Mouse (Mus musculus): ENCODE results near the gene Zbtb20. TPM values are rescaled to one million over a fixed set of nuclear protein-coding genes. Genes with fewer than 3 reads are reported as not detected.

The Zbtb20 gene
- polyA plus RNA-seq, 1 experiment: 72.7 TPM

DNA sequence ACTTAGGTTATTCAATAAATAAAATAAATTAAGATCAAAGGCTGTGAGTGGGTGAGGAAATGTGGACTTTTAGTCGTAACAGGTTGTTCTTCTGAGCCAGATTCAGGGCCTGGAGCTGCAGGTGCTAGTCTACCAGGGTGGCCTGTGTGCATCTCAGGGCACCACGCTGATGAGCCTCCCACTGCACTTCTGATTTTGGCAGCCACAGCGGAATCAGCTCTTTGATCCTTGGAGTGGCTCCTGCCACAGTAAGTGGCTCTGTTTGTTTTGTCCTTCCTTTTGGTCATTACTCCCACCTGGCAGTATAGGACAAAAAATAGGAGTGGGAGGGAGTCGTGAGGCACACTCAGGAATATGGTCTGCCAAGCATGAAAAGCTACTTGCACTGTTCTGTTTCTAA lies 354.6 kb downstream of the Zbtb20 start:
- H3K4me1 ChIP-seq (ENCODE audit: control insufficient read depth, insufficient read depth, low read length): no peaks in the 10 kb centered on the region
- no peak overlapping the region for H3K27ac ChIP-seq (ENCODE audit: insufficient read depth, low read depth, low read length)
- no peak for TF ChIP-seq POLR2A (IDR thresholded peaks at IDR 0.05; ENCODE audit: insufficient read depth, low read depth, low read length)
- TF ChIP-seq CTCF (IDR thresholded peaks at IDR 0.05; ENCODE audit: insufficient read depth, low read depth, low read length): no peak
- WGBS: 63% methylated on average over 4 of the region's 4 CpGs
- H3K4me3 ChIP-seq (ENCODE audit: insufficient read depth, low read depth, low read length): no peak overlapping the region

DNA sequence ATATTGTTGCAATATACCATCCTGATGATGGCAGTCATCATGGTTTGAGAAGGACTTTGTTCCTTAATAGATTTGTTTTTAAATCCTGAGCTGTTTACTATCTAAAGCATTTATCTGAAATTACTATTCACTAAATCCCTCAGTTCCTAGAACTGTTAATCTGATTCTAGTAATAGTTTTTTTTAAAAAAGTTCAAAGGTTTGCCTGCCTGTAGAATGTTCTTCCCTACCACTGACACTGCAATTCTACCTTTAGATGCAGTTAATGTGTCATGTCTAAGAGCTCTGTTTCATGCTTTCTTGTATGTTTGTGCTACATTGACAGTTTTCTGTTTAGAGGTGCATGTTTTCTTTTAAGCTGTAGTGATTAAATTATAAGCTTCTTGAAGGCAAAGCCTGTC lies 358.6 kb downstream of the Zbtb20 start:
- Histone ChIP-seq H3K4me3 (ENCODE audit: insufficient read depth, low read depth, low read length) (no peak overlapping the region), H3K27ac (ENCODE audit: insufficient read depth, low read depth, low read length) (no peak overlapping the region), H3K4me1 (ENCODE audit: control insufficient read depth, insufficient read depth, low read length) (no peaks in the 10 kb centered on the region)
- TF ChIP-seq CTCF (IDR thresholded peaks at IDR 0.05; ENCODE audit: insufficient read depth, low read depth, low read length) (no peak), POLR2A (IDR thresholded peaks at IDR 0.05; ENCODE audit: insufficient read depth, low read depth, low read length) (no peak)

GRCm38 (mm10) chr16:43235317-43235716 lies 359.6 kb downstream of the Zbtb20 start:
- WGBS: 53% methylated on average over 7 of the region's 7 CpGs
- no peak for TF ChIP-seq CTCF (IDR thresholded peaks at IDR 0.05; ENCODE audit: insufficient read depth, low read depth, low read length)
- TF ChIP-seq POLR2A (IDR thresholded peaks at IDR 0.05; ENCODE audit: insufficient read depth, low read depth, low read length): no peak
- H3K4me3 ChIP-seq (ENCODE audit: insufficient read depth, low read depth, low read length): peak overlapping the region; percentile 13; the same call in 1 of the 2 replicates
- peak overlapping the region; percentile 42; the same call in 1 of the 2 replicates for H3K27ac ChIP-seq (ENCODE audit: insufficient read depth, low read depth, low read length)
- no peaks in the 10 kb centered on the region for H3K4me1 ChIP-seq (ENCODE audit: control insufficient read depth, insufficient read depth, low read length)

DNA sequence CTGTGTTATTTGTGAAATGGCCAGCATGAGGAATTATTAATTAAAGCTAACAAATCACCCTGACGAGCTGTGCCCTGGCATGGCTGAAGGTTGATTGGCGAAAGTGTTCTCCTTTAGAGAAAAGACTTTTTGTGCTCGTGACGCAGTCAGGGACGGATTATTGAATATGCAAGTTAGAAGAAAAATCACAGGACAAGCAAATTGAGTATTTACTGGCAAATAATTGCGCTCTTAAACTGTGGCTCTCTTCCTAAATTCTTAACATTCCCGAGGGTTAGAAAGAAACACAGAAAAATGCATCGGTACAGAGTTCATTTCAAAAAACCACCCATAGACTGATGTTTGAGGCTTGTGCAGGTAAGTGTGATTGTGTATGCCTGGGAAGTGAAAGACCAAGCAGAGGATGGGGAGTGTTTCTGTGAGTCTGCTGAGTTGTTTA lies 360.1 kb downstream of the Zbtb20 start:
- peak overlapping the region; percentile 13; the same call in 1 of the 2 replicates for H3K4me3 ChIP-seq (ENCODE audit: insufficient read depth, low read depth, low read length)
- 26% methylated on average over 8 of the region's 8 CpGs for WGBS
- no peak for TF ChIP-seq POLR2A (IDR thresholded peaks at IDR 0.05; ENCODE audit: insufficient read depth, low read depth, low read length)
- peak overlapping the region; percentile 42; the same call in 1 of the 2 replicates for H3K27ac ChIP-seq (ENCODE audit: insufficient read depth, low read depth, low read length)
- H3K4me1 ChIP-seq (ENCODE audit: control insufficient read depth, insufficient read depth, low read length): no peaks in the 10 kb centered on the region

DNA sequence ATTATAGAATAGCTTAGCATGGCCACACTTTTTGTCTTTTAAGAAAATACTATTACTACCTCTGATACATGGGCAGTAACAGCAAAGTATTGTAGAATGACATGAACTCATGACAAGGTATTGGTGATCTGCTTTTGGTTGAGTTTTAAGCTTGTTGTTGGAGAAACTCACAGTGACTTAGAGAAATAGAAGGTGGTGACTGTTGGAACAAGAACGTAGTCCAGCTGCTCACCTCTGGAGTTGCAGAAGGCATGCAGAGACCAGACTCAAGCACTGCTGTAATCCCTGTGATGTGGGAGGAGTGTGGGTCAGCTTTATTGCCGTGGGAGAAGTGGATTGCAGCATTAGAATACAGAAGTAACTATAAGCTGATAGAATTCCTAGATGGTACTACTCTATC lies 361.9 kb downstream of the Zbtb20 start:
- 88% methylated on average over 2 of the region's 2 CpGs for WGBS
- Histone ChIP-seq H3K4me1 (ENCODE audit: control insufficient read depth, insufficient read depth, low read length) (no peaks in the 10 kb centered on the region), H3K4me3 (ENCODE audit: insufficient read depth, low read depth, low read length) (no peak overlapping the region), H3K27ac (ENCODE audit: insufficient read depth, low read depth, low read length) (no peak overlapping the region)
- no peak for TF ChIP-seq CTCF (IDR thresholded peaks at IDR 0.05; ENCODE audit: insufficient read depth, low read depth, low read length)
- no peak for TF ChIP-seq POLR2A (IDR thresholded peaks at IDR 0.05; ENCODE audit: insufficient read depth, low read depth, low read length)

GRCm38 (mm10) chr16:43247026-43247425 lies 371.3 kb downstream of the Zbtb20 start:
- no peak overlapping the region for H3K27ac ChIP-seq (ENCODE audit: insufficient read depth, low read depth, low read length)
- no peak overlapping the region for H3K4me3 ChIP-seq (ENCODE audit: insufficient read depth, low read depth, low read length)
- H3K4me1 ChIP-seq (ENCODE audit: control insufficient read depth, insufficient read depth, low read length): no peaks in the 10 kb centered on the region
- WGBS: 76% methylated on average over 5 of the region's 5 CpGs
- TF ChIP-seq CTCF (IDR thresholded peaks at IDR 0.05; ENCODE audit: insufficient read depth, low read depth, low read length) (no peak), POLR2A (IDR thresholded peaks at IDR 0.05; ENCODE audit: insufficient read depth, low read depth, low read length) (no peak)

- no peak overlapping the region for H3K4me3 ChIP-seq (ENCODE audit: insufficient read depth, low read depth, low read length)
- no peaks in the 10 kb centered on the region for H3K4me1 ChIP-seq (ENCODE audit: control insufficient read depth, insufficient read depth, low read length)
- WGBS: 30% methylated on average over 2 of the region's 2 CpGs
- H3K27ac ChIP-seq (ENCODE audit: insufficient read depth, low read depth, low read length): no peak overlapping the region
- no peak for TF ChIP-seq CTCF (IDR thresholded peaks at IDR 0.05; ENCODE audit: insufficient read depth, low read depth, low read length)
- TF ChIP-seq POLR2A (IDR thresholded peaks at IDR 0.05; ENCODE audit: insufficient read depth, low read depth, low read length): no peak
These were observed 377.4 kb downstream of the Zbtb20 start for GRCm38 (mm10) chr16:43253077-43253476.

DNA sequence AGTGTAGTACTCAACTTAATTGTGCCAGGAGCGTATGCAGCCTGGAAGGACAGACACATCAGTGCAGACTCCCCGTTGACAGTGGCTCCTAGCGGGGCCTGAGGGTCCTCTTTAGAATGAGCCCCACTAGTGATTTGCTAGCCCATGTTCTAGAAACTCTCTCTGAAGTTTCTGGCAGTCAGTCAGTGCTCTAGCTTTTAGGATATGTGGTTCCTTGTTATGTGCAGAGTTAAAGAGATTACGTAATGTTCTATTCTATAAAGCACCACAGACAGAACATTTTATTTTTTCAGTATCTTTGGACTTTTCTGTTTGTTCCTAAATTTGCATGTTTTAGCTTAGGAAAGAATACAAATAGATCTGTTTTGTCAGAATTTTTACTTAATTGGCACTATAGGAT lies 378.1 kb downstream of the Zbtb20 start:
- Histone ChIP-seq H3K4me3 (ENCODE audit: insufficient read depth, low read depth, low read length) (no peak overlapping the region), H3K4me1 (ENCODE audit: control insufficient read depth, insufficient read depth, low read length) (no peaks in the 10 kb centered on the region), H3K27ac (ENCODE audit: insufficient read depth, low read depth, low read length) (no peak overlapping the region)
- TF ChIP-seq POLR2A (IDR thresholded peaks at IDR 0.05; ENCODE audit: insufficient read depth, low read depth, low read length): no peak
- no peak for TF ChIP-seq CTCF (IDR thresholded peaks at IDR 0.05; ENCODE audit: insufficient read depth, low read depth, low read length)
- WGBS: 92% methylated on average over 4 of the region's 4 CpGs

- 98% methylated on average over 3 of the region's 3 CpGs for WGBS
- TF ChIP-seq CTCF (IDR thresholded peaks at IDR 0.05; ENCODE audit: insufficient read depth, low read depth, low read length): no peak
- no peak for TF ChIP-seq POLR2A (IDR thresholded peaks at IDR 0.05; ENCODE audit: insufficient read depth, low read depth, low read length)
- no peaks in the 10 kb centered on the region for H3K4me1 ChIP-seq (ENCODE audit: control insufficient read depth, insufficient read depth, low read length)
These were observed 380.7 kb downstream of the Zbtb20 start for GRCm38 (mm10) chr16:43256191-43256899.

More at GRCm38 (mm10) chr16:43256191-43256899, 380.7 kb downstream of the Zbtb20 start:
- H3K4me3 ChIP-seq (ENCODE audit: insufficient read depth, low read depth, low read length): no peak overlapping the region
- H3K27ac ChIP-seq (ENCODE audit: insufficient read depth, low read depth, low read length): no peak overlapping the region

Data from olfactory bulb, adult 2 months (tissue).